Mouse (Mus musculus) heart, adult 2 months (tissue): ENCODE measurements at regions not wholly inside any gene's neighbourhood (a gene's known extent, or its start where the extent isn't known, plus 50 kb on each side); places are given as distances from the start of the nearest gene placed in this dataset.

Source experiments
- CTCF ChIP-seq: fragments of 200-600 bp; IDR thresholded peaks from 2 replicates; pipeline ENCODE4 v1.8.1; 2022; ENCODE audit warnings: antibody characterized with exemption, mild to moderate bottlenecking, moderate library complexity
- POLR2A ChIP-seq: fragments of 200-500 bp; IDR thresholded peaks from 2 replicates; pipeline ENCODE4 v1.6.1; 2011; ENCODE audit warnings: mild to moderate bottlenecking, low read depth, low read length, control low read depth; ENCODE audit not compliant: insufficient read depth

DNA sequence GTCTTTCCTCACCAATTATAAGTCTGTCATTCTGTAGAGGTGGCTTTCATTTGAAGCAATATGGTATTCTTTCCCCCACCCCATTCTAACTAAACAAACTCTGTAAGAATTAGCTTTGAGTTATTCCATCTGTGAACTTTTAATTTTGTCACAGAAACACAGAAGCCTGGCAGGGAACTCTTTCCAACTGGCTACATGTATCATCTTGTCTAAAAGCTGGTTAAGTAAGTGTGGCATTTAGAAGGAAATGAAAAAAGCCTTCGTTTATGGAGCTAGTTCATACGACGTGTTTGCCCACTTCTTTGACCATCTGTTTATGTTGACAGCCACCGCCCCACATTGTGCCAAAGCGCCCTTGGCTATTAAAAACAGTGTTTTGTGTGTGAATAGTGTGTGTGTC lies 115.5 kb downstream of the Naa11 start:
- TF ChIP-seq CTCF (no peak), POLR2A (no peak)
